Mouse (Mus musculus) erythroblast, embryonic 14.5 days (primary cell): Measurements from ENCODE around the gene Myo5c. TPM values are rescaled to one million over a fixed set of nuclear protein-coding genes. Genes with fewer than 3 reads are reported as not detected.

Source experiments
- H3K27me3 ChIP-seq: 2 replicates; pipeline ENCODE4 v1.6.1; 2012; ENCODE audit warnings: inconsistent platforms; ENCODE audit not compliant: control insufficient read depth
- H3K36me3 ChIP-seq: 2 replicates; pipeline ENCODE4 v1.6.1; 2012; ENCODE audit warnings: mild to moderate bottlenecking, inconsistent platforms; ENCODE audit not compliant: control insufficient read depth
- H3K4me1 ChIP-seq: 2 replicates; pipeline ENCODE4 v1.6.1; 2012; ENCODE audit warnings: inconsistent platforms; ENCODE audit not compliant: control insufficient read depth
- H3K4me3 ChIP-seq: replicated peaks from 2 replicates; pipeline ENCODE3; 2012; ENCODE audit warnings: moderate library complexity, mild to moderate bottlenecking, inconsistent platforms
- H3K9me3 ChIP-seq: 2 replicates; pipeline ENCODE4 v1.6.1; 2012; ENCODE audit warnings: low read length, inconsistent platforms, mixed read lengths; ENCODE audit not compliant: control insufficient read depth
- GATA1 ChIP-seq: IDR thresholded peaks from 2 replicates; pipeline ENCODE4 v1.6.1; 2012; ENCODE audit warnings: low read length, inconsistent platforms, mixed read lengths
- TAL1 ChIP-seq: IDR thresholded peaks from 3 replicates; pipeline ENCODE4 v1.6.1; 2012; ENCODE audit warnings: low read length, inconsistent platforms, mixed read lengths
- polyA plus RNA-seq: library from polyadenylated mRNA; stranded (reverse); fragments of >175 nt; gene quantifications from 2 replicates; pipeline ENCODE4 v1.2.3, GENCODE M21; 2012

Gene Myo5c
- polyA plus RNA-seq, 1 experiment = not detected

DNA sequence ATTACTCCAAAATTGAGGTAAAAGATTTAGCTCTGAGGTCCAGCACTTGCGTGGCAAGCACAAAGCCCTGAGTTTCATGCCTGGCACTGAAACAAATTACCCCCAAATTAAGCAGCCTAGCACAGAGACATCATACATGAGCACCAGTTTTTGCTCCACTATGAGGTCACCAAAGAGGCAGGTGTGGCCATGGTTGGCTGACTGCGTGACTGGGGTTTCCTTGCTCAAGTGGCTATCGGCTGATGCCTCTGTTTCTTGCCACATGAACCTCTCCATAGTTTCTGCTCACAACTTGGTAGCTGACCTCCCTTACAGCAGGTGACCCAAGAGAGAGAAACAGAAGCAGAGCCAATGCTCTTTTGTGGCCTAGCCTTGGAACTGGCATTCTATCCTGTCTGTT is 96.2 kb downstream of the Myo5c start:
- Histone ChIP-seq H3K9me3 (no peaks in the 10 kb centered on the region), H3K27me3 (no peaks in the 10 kb centered on the region), H3K36me3 (no peaks in the 10 kb centered on the region), H3K4me1 (no peaks in the 10 kb centered on the region), H3K4me3 (no peak overlapping the region)
- no peak for TF ChIP-seq GATA1
- TF ChIP-seq TAL1 = no peak

DNA sequence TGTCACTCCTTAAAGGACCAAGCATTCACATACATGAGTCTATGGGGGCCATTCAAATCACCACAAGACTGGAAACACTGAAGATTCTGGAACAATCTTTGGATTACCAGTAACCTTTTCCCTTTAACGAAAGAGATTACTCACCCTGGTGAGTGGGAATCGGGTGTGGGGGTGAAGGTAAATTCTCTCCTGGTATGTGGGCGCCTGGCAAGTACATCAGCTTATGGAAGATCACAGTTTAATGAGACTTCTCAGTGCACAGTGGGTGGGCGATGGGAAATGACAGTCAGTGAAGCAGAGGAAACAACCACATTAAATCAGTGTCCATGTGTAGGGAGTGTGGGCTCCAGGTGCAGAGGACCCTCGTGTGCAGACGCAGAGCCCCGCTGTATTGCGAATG is 99.0 kb downstream of the Myo5c start:
- no peak overlapping the region for H3K4me3 ChIP-seq
- no peaks in the 10 kb centered on the region for H3K4me1 ChIP-seq
- H3K9me3 ChIP-seq = no peaks in the 10 kb centered on the region
- TF ChIP-seq GATA1 (no peak), TAL1 (no peak)
- H3K36me3 ChIP-seq = no peaks in the 10 kb centered on the region
- no peaks in the 10 kb centered on the region for H3K27me3 ChIP-seq

DNA sequence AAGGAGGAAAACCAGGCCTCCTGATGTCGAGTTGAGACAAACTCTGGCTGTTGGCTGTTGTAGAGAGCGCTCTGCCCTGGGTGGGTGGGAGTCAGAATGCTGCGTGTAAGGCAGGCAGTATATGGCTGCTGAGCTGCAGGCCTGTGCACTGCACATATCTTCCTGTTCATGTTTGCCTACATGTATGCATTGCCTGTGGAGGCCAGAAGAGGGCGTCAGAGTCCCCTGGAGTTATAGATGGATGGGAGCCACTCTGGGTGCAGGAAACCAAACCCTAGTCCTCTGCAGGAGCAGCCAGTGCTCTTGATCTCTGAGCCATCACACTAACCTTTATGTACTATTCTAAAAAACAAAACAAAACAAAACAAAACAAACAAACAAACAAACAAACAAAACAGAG is 102.6 kb downstream of the Myo5c start:
- H3K36me3 ChIP-seq = no peaks in the 10 kb centered on the region
- no peaks in the 10 kb centered on the region for H3K4me1 ChIP-seq
- H3K9me3 ChIP-seq = no peaks in the 10 kb centered on the region
- H3K4me3 ChIP-seq = no peak overlapping the region
- no peaks in the 10 kb centered on the region for H3K27me3 ChIP-seq
- TF ChIP-seq TAL1 = no peak
- no peak for TF ChIP-seq GATA1

DNA sequence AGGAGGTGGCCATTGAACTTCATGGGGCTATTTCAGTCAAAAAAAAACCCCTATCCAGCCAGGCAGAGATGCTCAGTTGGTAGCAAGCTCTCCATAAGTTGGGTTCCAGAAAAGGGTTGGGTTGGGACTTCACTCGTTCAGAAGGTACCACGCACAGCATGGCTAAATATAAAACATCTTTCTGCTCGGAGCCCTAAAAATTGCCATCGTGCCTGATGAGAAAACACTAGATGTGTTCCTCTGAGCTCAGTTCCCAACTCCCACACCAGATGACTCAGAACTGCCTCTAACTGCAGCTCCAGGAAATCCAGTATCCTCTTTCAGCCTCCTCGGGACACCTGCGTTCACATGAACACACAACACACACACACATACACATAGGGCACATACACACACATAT is 106.2 kb downstream of the Myo5c start:
- H3K4me1 ChIP-seq = no peaks in the 10 kb centered on the region
- H3K4me3 ChIP-seq = no peak overlapping the region
- no peaks in the 10 kb centered on the region for H3K36me3 ChIP-seq
- no peak for TF ChIP-seq TAL1
- no peak for TF ChIP-seq GATA1
- no peaks in the 10 kb centered on the region for H3K27me3 ChIP-seq
- no peaks in the 10 kb centered on the region for H3K9me3 ChIP-seq

GRCm38 (mm10) chr9:75342433-75342832 is 110.6 kb downstream of the Myo5c start:
- H3K27me3 ChIP-seq = no peaks in the 10 kb centered on the region
- no peaks in the 10 kb centered on the region for H3K9me3 ChIP-seq
- H3K36me3 ChIP-seq = no peaks in the 10 kb centered on the region
- TF ChIP-seq TAL1 = no peak
- TF ChIP-seq GATA1 = no peak
- no peaks in the 10 kb centered on the region for H3K4me1 ChIP-seq
- no peak overlapping the region for H3K4me3 ChIP-seq

- Histone ChIP-seq H3K27me3 (no peaks in the 10 kb centered on the region), H3K36me3 (no peaks in the 10 kb centered on the region), H3K9me3 (no peaks in the 10 kb centered on the region), H3K4me1 (no peaks in the 10 kb centered on the region), H3K4me3 (no peak within 1 kb of the TSS)
- no peak for TF ChIP-seq TAL1
- TF ChIP-seq GATA1 = no peak
Observed at GRCm38 (mm10) chr9:75347458-75347857, 115.6 kb downstream of the Myo5c start, which contains the start of gene Bcl2l10. Gene Bcl2l10, plus strand, starts transcription at chr9:75347758.

GRCm38 (mm10) chr9:75348066-75348465 is 116.2 kb downstream of the Myo5c start:
- H3K9me3 ChIP-seq = no peaks in the 10 kb centered on the region
- no peaks in the 10 kb centered on the region for H3K27me3 ChIP-seq
- H3K4me3 ChIP-seq = no peak overlapping the region
- no peaks in the 10 kb centered on the region for H3K4me1 ChIP-seq
- no peak for TF ChIP-seq GATA1
- no peak for TF ChIP-seq TAL1
- H3K36me3 ChIP-seq = no peaks in the 10 kb centered on the region

- Histone ChIP-seq H3K27me3 (no peaks in the 10 kb centered on the region), H3K4me3 (no peak overlapping the region), H3K36me3 (no peaks in the 10 kb centered on the region), H3K9me3 (no peaks in the 10 kb centered on the region), H3K4me1 (no peaks in the 10 kb centered on the region)
- TF ChIP-seq GATA1 = no peak
- TF ChIP-seq TAL1 = no peak
Observed at GRCm38 (mm10) chr9:75348641-75349040, 116.8 kb downstream of the Myo5c start.

DNA sequence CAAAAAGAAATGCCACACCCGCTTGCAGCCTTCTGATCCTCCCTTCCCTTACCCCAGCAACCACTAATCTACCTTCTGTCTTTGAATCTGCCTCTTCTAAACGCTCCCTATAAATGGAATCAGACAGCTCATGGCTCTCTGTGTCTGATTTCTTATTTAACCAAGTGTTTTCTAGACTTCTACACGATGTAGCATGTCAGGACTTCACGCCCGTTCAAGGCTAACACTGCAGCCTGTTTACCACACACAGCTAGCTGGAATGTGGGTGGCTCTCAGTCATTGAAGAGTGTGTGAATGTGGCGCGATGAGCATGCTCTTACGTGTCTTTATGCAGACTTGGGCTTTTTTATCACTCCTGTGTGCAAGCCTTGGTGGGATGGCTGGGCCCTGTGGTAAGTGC is 121.3 kb downstream of the Myo5c start:
- no peaks in the 10 kb centered on the region for H3K36me3 ChIP-seq
- no peaks in the 10 kb centered on the region for H3K27me3 ChIP-seq
- H3K4me3 ChIP-seq = no peak overlapping the region
- peaks cover 6% of the 10 kb centered on the region for H3K4me1 ChIP-seq
- H3K9me3 ChIP-seq = no peaks in the 10 kb centered on the region
- TF ChIP-seq TAL1 (no peak), GATA1 (no peak)

Other genes starting within 250 kb of the Myo5c start
- gene Arpp19, start 194.4 kb upstream of the Myo5c start, polyA plus RNA-seq = 9.0 and 10.8 TPM in 2 replicates
- 0.05 and 0.08 TPM in 2 replicates for gene Myo5a, start 161.0 kb upstream of the Myo5c start, polyA plus RNA-seq
- not detected in 2 replicates for gene Gnb5, start 74.3 kb downstream of the Myo5c start, polyA plus RNA-seq
- not detected in 2 replicates for gene Bcl2l10, start 115.7 kb downstream of the Myo5c start, polyA plus RNA-seq
- 0.11 and 0.17 TPM in 2 replicates for gene Mapk6, start 178.0 kb downstream of the Myo5c start, polyA plus RNA-seq
- gene Leo1, start 209.5 kb downstream of the Myo5c start, polyA plus RNA-seq = 1.0 and 1.3 TPM in 2 replicates